Mouse (Mus musculus): Measurements from ENCODE around the gene Igflr1.

DNA sequence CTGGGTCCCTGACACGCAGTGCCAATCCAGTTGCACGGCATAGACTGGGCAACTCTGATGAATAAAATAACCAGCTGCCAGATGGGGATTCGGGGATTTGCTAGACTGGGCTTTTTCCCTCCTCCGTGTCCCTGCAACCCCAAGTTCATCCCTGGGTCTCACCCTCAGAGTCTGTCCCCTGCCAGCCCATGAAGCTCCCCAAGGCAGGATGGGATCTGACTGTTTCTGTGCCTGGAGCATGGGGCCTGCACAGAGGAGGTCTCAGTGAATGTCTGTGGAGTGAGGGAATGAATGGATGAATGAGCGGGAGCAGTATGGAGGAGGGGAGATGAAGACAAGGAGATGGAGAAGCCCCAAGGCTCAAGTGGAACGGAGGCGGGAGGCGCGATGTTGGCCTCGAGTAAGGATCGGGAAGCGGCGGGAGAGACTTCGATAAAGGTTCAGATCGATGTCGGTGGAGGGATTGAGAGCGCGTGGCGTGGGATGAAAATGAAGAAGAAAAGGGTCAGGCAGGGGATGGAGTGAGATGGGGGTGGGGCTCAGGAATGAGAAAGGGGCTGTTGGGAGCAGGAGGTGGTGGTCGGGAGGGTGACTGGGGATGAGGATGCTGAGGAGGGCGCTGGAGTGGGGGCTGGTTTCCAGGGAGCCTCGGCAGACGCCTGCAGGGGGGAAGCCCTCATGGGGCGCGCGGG is 31.1 kb upstream of the Igflr1 start:
- TF ChIP-seq POLR2A (IDR thresholded peaks at IDR 0.05; ENCODE audit: low read depth, low read length) (no peak), CTCF (IDR thresholded peaks at IDR 0.05; ENCODE audit: extremely low read depth, insufficient read depth, insufficient read length, insufficient replicate concordance) (no peak)

Data from spleen, adult 2 months (tissue).